Mouse (Mus musculus): ENCODE results near the gene Gm3317.
"Not testable (repeated sequence)": the region's sequence is repeated elsewhere in the genome, so short reads cannot be mapped to it uniquely, and the experiment has no call there.

Gene Gm3317

DNA sequence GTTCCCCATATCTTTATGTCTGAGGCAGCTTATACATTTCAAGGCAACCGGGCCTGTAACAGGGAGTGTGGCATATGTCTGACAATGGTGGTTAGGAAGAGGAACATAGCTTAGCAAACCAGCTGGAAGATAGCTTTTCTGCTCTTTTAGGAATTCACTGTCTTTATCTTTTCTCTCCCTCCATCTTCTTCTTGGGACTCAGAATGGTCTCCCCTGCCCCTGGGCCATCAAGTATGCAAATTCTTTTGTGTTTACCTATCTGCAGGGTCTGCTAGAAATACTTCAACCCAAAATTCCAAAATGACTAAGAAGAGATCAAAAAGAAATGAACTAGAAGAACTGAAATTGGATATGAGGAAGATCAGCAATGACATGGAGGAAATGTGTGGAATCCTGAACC lies at the start of gene Gm3317:
Gm3317 (plus strand) TSS at position 301 of the 400 bp plus-strand sequence.
- DNase-seq (ENCODE audit: low read depth) = not testable (repeated sequence)

DNA sequence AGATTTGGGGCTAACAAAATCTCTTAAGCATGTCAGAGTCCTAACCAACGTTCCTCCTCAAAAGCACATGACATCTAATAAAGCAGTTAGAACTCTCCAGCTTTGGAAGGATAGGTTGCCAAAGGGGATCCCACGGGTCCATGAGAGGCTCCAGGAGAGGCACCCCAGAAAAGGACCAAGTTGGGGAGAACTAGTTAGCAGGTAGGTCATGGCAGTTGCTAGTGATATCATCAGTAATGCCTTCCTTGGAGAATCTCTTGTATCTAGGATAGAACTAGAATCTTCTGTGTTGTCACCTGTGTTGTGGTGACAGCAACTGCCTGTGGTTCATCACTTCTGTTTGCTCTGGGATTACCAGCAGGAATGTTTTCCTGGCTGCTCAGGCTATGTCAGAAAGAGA lies 33.1 kb upstream of the Gm3317 start, which contains the start of gene Gm8279:
Gm8279 (plus strand) TSS at position 301 of the 400 bp plus-strand sequence.
- DNase-seq (ENCODE audit: low read depth) = not testable (repeated sequence)

GRCm38 (mm10) chr14:5185493-5185892 lies 21.2 kb downstream of the Gm3317 start, which contains the start of gene Gm8271:
Gene Gm8271, plus strand, starts transcription at chr14:5185793.
- DNase-seq (ENCODE audit: low read depth) = not testable (repeated sequence)

Measured in naive thymus-derived CD4-positive, alpha-beta T cell, adult 2 months (primary cell).